Mouse (Mus musculus): ENCODE results near the gene Gmfg. TPM values are rescaled to one million over a fixed set of nuclear protein-coding genes. Genes with fewer than 3 reads are reported as not detected.

Gmfg gene
- polyA plus RNA-seq, 1 experiment: 2.2 TPM

- no peak overlapping the region for H3K27ac ChIP-seq (ENCODE audit: insufficient read depth, low read length)
- H3K4me1 ChIP-seq (ENCODE audit: control insufficient read depth, insufficient read depth, low read length): no peaks in the 10 kb centered on the region; the same call in 1 of the 2 replicates
- no peaks in the 10 kb centered on the region for H3K27me3 ChIP-seq (ENCODE audit: control insufficient read depth, insufficient read depth, low read length)
- 91% methylated on average over 8 of the region's 8 CpGs for WGBS
- no peak overlapping the region for H3K4me3 ChIP-seq (replicated peaks; ENCODE audit: insufficient read depth, low read depth, low read length)
- DNase-seq: no peak
- no peak for TF ChIP-seq POLR2A (IDR thresholded peaks at IDR 0.05; ENCODE audit: borderline replicate concordance, insufficient read depth, low read length)
- no peak for TF ChIP-seq CTCF (IDR thresholded peaks at IDR 0.05; ENCODE audit: borderline replicate concordance, insufficient read depth, low read depth, low read length)
Observed at GRCm38 (mm10) chr7:28492310-28492709, 55.1 kb downstream of the Gmfg start.

- WGBS: 74% methylated on average over 11 of the region's 11 CpGs
- no peaks in the 10 kb centered on the region for H3K27me3 ChIP-seq (ENCODE audit: control insufficient read depth, insufficient read depth, low read length)
- no peak overlapping the region for H3K4me3 ChIP-seq (replicated peaks; ENCODE audit: insufficient read depth, low read depth, low read length)
- no peak for DNase-seq
- TF ChIP-seq CTCF (IDR thresholded peaks at IDR 0.05; ENCODE audit: borderline replicate concordance, insufficient read depth, low read depth, low read length): no peak
- no peak for TF ChIP-seq POLR2A (IDR thresholded peaks at IDR 0.05; ENCODE audit: borderline replicate concordance, insufficient read depth, low read length)
- H3K27ac ChIP-seq (ENCODE audit: insufficient read depth, low read length): no peak overlapping the region
- H3K4me1 ChIP-seq (ENCODE audit: control insufficient read depth, insufficient read depth, low read length): no peaks in the 10 kb centered on the region; the same call in 1 of the 2 replicates
Observed at GRCm38 (mm10) chr7:28495426-28495825, 58.2 kb downstream of the Gmfg start.

Other genes starting within 250 kb of the Gmfg start
- gene Eid2, start 169.6 kb upstream of the Gmfg start, polyA plus RNA-seq (2012; rRNA removed): 44.2 and 44.4 TPM in 2 replicates
- 21.2 and 23.1 TPM in 2 replicates for gene Eid2b, start 159.7 kb upstream of the Gmfg start, polyA plus RNA-seq (2012; rRNA removed)
- gene Selenov, start 146.3 kb upstream of the Gmfg start, polyA plus RNA-seq (2012; rRNA removed): 0.59 and 1.4 TPM in 2 replicates
- 1.3 and 1.4 TPM in 2 replicates for gene Dll3, start 135.2 kb upstream of the Gmfg start, polyA plus RNA-seq (2012; rRNA removed)
- 75.7 and 78.6 TPM in 2 replicates for gene Timm50, start 125.4 kb upstream of the Gmfg start, polyA plus RNA-seq (2012; rRNA removed)
- 121 and 125 TPM in 2 replicates for gene Supt5, start 98.7 kb upstream of the Gmfg start, polyA plus RNA-seq (2012; rRNA removed)
- gene Rps16, start 86.8 kb upstream of the Gmfg start, polyA plus RNA-seq (2012; rRNA removed): 510 and 514 TPM in 2 replicates
- gene Plekhg2, start 64.8 kb upstream of the Gmfg start, polyA plus RNA-seq (2012; rRNA removed): 4.2 and 4.3 TPM in 2 replicates
- 3.7 and 3.9 TPM in 2 replicates for gene Zfp36, start 57.2 kb upstream of the Gmfg start, polyA plus RNA-seq (2012; rRNA removed)
- 47.9 and 49.5 TPM in 2 replicates for gene Med29, start 44.7 kb upstream of the Gmfg start, polyA plus RNA-seq (2012; rRNA removed)
- gene Paf1, start 44.5 kb upstream of the Gmfg start, polyA plus RNA-seq (2012; rRNA removed): 104 and 124 TPM in 2 replicates
- gene Lrfn1, start 14.5 kb downstream of the Gmfg start, polyA plus RNA-seq (2012; rRNA removed): 39.6 and 41.5 TPM in 2 replicates
- not detected in 2 replicates for gene Ifnl2, start 73.0 kb downstream of the Gmfg start, polyA plus RNA-seq (2012; rRNA removed)
- gene Ifnl3, start 85.4 kb downstream of the Gmfg start, polyA plus RNA-seq (2012; rRNA removed): not detected in 2 replicates
- gene Sycn, start 103.4 kb downstream of the Gmfg start, polyA plus RNA-seq (2012; rRNA removed): not detected in 2 replicates
- gene Nccrp1, start 109.8 kb downstream of the Gmfg start, polyA plus RNA-seq (2012; rRNA removed): 0.43 and 0.67 TPM in 2 replicates
- 54.1 and 54.9 TPM in 2 replicates for gene Samd4b, start 160.7 kb downstream of the Gmfg start, polyA plus RNA-seq (2012; rRNA removed)
- 8.3 and 8.5 TPM in 2 replicates for gene Pak4, start 160.7 kb downstream of the Gmfg start, polyA plus RNA-seq (2012; rRNA removed)
- gene Acp7, start 193.9 kb downstream of the Gmfg start, polyA plus RNA-seq (2012; rRNA removed): 0.90 and 1.4 TPM in 2 replicates

All from cerebellum, adult 2 months (tissue).